8 mouse cellular contexts compared by ENCODE assay signal in genomic region chr10:80174705-80175104, GRCm38 (mm10). TPM values are rescaled to one million over a fixed set of nuclear protein-coding genes. Genes with fewer than 3 reads are reported as not detected.
DNase-seq lines count a peak whose midpoint lies in the region; TF ChIP-seq lines count a peak whose summit lies in the region.
"Had no signal": no experiment of that assay in that cellular context is flagged by ENCODE, and none has a peak within 500 bp of the region (broad histone marks: within the 10 kb centered on the region; RNA-seq: fewer than 3 reads in every experiment).

No protein-coding gene starts in this region.

- TF ChIP-seq POLR2A in cerebellum, adult 2 months (IDR thresholded peaks at IDR 0.05; ENCODE audit: borderline replicate concordance, insufficient read depth, low read length): no peak
- TF ChIP-seq POLR2A in liver, adult 2 months (IDR thresholded peaks at IDR 0.05; ENCODE audit: extremely low read depth, insufficient read depth, low read length): no peak

- peaks cover 6% of the 10 kb centered on the region for H3K36me3 ChIP-seq in liver, adult 2 months (ENCODE audit: control insufficient read depth, insufficient read depth, low read length)
- peaks cover 11% of the 10 kb centered on the region for H3K36me3 ChIP-seq in splenic B cell, adult 2 months (ENCODE audit: control insufficient read depth, insufficient read depth, low read length, poor library complexity, severe bottlenecking)

- no peak for DNase-seq in left cerebral cortex, adult 2 months (ENCODE audit: extremely low spot score in 1 of 2, low spot score in 2 of 2)
- no peak for DNase-seq in left cerebral cortex, postnatal 25 days (ENCODE audit: low spot score in 2 of 2)
- peak; percentile 42 for DNase-seq in Muller cell, postnatal 12 days (ENCODE audit: inconsistent ontology term)
- DNase-seq in cerebellum, adult 2 months: peak; percentile 41 to 42
- DNase-seq in liver, adult 2 months (ENCODE audit: extremely low read depth, low read depth, low spot score): no peak
- peak; percentile 78 for DNase-seq in splenic B cell, adult 2 months (ENCODE audit: low read depth, low spot score)
- DNase-seq in gastrocnemius, postnatal 14 days: no peak

- 40% methylated on average over 2 of the region's 2 CpGs for WGBS in cerebellum, adult 2 months
- 86% methylated on average over 2 of the region's 2 CpGs for WGBS in liver, adult 2 months

- TF ChIP-seq CTCF in left cerebral cortex, adult 2 months (IDR thresholded peaks at IDR 0.05): peak; percentile 43
- peak; percentile 45; the same call in 1 of the 2 replicates for TF ChIP-seq CTCF in cerebellum, adult 2 months (IDR thresholded peaks at IDR 0.05; ENCODE audit: borderline replicate concordance, insufficient read depth, low read depth, low read length)
- peak; percentile 63 for TF ChIP-seq CTCF in liver, adult 2 months (IDR thresholded peaks at IDR 0.05; ENCODE audit: low read depth, low read length)

- H3K4me3 ChIP-seq in left cerebral cortex, adult 2 months: no peak overlapping the region
- H3K4me3 ChIP-seq in cerebellum, adult 2 months (replicated peaks; ENCODE audit: insufficient read depth, low read depth, low read length): no peak overlapping the region
- no peak overlapping the region for H3K4me3 ChIP-seq in liver, adult 2 months (ENCODE audit: insufficient read depth, low read depth, low read length)
- H3K4me3 ChIP-seq: midbrain, embryonic 12.5 days had no signal

- intact Hi-C loops in left cerebral cortex, adult 2 months (cut with DNase I): loop anchor here (1.0 to 10.0 kb wide), 2 partner anchors 71 to 200 kb away; no protein-coding TSS in a partner anchor
- intact Hi-C loops in left cerebral cortex, postnatal 25 days (cut with DNase I): loop anchor here (1.0 to 10.0 kb wide), 3 partner anchors 53 to 200 kb away; partner anchors contain the start of gene Mum1
- intact Hi-C loops in gastrocnemius, postnatal 14 days (cut with DNase I; ENCODE audit: low total_unique reads): no loop called here

- H3K79me2 ChIP-seq in liver, adult 2 months (ENCODE audit: control insufficient read depth, insufficient read depth, low read length): peaks cover 6% of the 10 kb centered on the region; the same call in 1 of the 2 replicates

- H3K27me3 ChIP-seq in cerebellum, adult 2 months (ENCODE audit: control insufficient read depth, insufficient read depth, low read length): no peaks in the 10 kb centered on the region
- H3K27me3 ChIP-seq in liver, adult 2 months (ENCODE audit: control insufficient read depth, insufficient read depth, low read length): peaks cover 2% of the 10 kb centered on the region; the same call in 1 of the 2 replicates
- H3K27me3 ChIP-seq in splenic B cell, adult 2 months (ENCODE audit: control insufficient read depth, insufficient read depth, low read length, poor library complexity, severe bottlenecking): no peaks in the 10 kb centered on the region

- H3K27ac ChIP-seq in left cerebral cortex, adult 2 months: 0 out of 2 replicates have a peak overlapping the region, but pooled peaks have one; percentile 6
- H3K27ac ChIP-seq in cerebellum, adult 2 months (ENCODE audit: insufficient read depth, low read length): no peak overlapping the region
- H3K27ac ChIP-seq in liver, adult 2 months (replicated peaks; ENCODE audit: insufficient read depth, low read depth, low read length): no peak overlapping the region
- H3K27ac ChIP-seq: midbrain, embryonic 12.5 days had no signal

- peaks cover 5% of the 10 kb centered on the region for H3K4me1 ChIP-seq in cerebellum, adult 2 months (ENCODE audit: control insufficient read depth, insufficient read depth, low read length)
- H3K4me1 ChIP-seq in liver, adult 2 months (ENCODE audit: control insufficient read depth, insufficient read depth, low read length): peaks cover 8% of the 10 kb centered on the region

- H3K9ac ChIP-seq in liver, adult 2 months (ENCODE audit: low read depth, low read length): no peak overlapping the region
- H3K9ac ChIP-seq: midbrain, embryonic 12.5 days had no signal

RNA-seq across cellular contexts. Expression of gene 1600002K03Rik, which starts 2.0 kb away (rescaled TPM):
- 1 to 10 TPM; 6.0 to 8.1 TPM for total RNA-seq in left cerebral cortex, adult 2 months (2021)
- 1 to 10 TPM; 6.7 to 7.6 TPM for total RNA-seq in left cerebral cortex, postnatal 25 days (2021)
- 16.4 and 18.0 TPM in 2 replicates for polyA plus RNA-seq in cerebellum, adult 2 months (2012; rRNA removed)
- total RNA-seq in liver, adult 2 months (2014; rRNA removed): 5.1 and 7.7 TPM in 2 replicates
- 10.0 and 10.4 TPM in 2 replicates for polyA plus RNA-seq in liver, adult 2 months (2012; rRNA removed)
- total RNA-seq in gastrocnemius, postnatal 14 days (2021): 1 to 10 TPM; 3.3 to 4.2 TPM

RNA-seq across cellular contexts. Expression of gene Efna2, which starts 4.6 kb away (rescaled TPM):
- total RNA-seq in left cerebral cortex, adult 2 months (2021): 1 to 10 TPM; 6.8 to 7.2 TPM
- total RNA-seq in left cerebral cortex, postnatal 25 days (2021): 1 to 10 TPM; 9.2 to 9.9 TPM
- polyA plus RNA-seq in cerebellum, adult 2 months (2012; rRNA removed): 10.2 and 10.7 TPM in 2 replicates
- under 0.01 and 0.07 TPM in 2 replicates for total RNA-seq in liver, adult 2 months (2014; rRNA removed)
- polyA plus RNA-seq in liver, adult 2 months (2012; rRNA removed): 0.26 TPM in 2 replicates
- total RNA-seq in gastrocnemius, postnatal 14 days (2021): under 1 TPM; 0.58 to 0.98 TPM

RNA-seq across cellular contexts. Expression of gene Cirbp, which starts 8.9 kb away (rescaled TPM):
- total RNA-seq in left cerebral cortex, adult 2 months (2021): 10 to 100 TPM; 75.8 to 93.0 TPM
- 10 to 100 TPM; 77.3 to 90.1 TPM for total RNA-seq in left cerebral cortex, postnatal 25 days (2021)
- polyA plus RNA-seq in cerebellum, adult 2 months (2012; rRNA removed): 240 and 261 TPM in 2 replicates
- 19.5 and 25.9 TPM in 2 replicates for total RNA-seq in liver, adult 2 months (2014; rRNA removed)
- polyA plus RNA-seq in liver, adult 2 months (2012; rRNA removed): 31.8 and 37.0 TPM in 2 replicates
- total RNA-seq in gastrocnemius, postnatal 14 days (2021): 10 to 100 TPM; 41.4 to 41.5 TPM

RNA-seq across cellular contexts. Expression of gene Midn, which starts 26.6 kb away (rescaled TPM):
- total RNA-seq in left cerebral cortex, adult 2 months (2021): 100 to 1,000 TPM in 1 of 2 experiments, 10 to 100 TPM in 1; 80.7 to 127 TPM
- 10 to 100 TPM; 74.3 to 98.7 TPM for total RNA-seq in left cerebral cortex, postnatal 25 days (2021)
- 26.1 and 26.5 TPM in 2 replicates for polyA plus RNA-seq in cerebellum, adult 2 months (2012; rRNA removed)
- 6.9 and 11.6 TPM in 2 replicates for total RNA-seq in liver, adult 2 months (2014; rRNA removed)
- 27.4 and 38.8 TPM in 2 replicates for polyA plus RNA-seq in liver, adult 2 months (2012; rRNA removed)
- 10 to 100 TPM; 40.3 to 43.6 TPM for total RNA-seq in gastrocnemius, postnatal 14 days (2021)

RNA-seq across cellular contexts. Expression of gene Cbarp, which starts 34.1 kb away (rescaled TPM):
- 100 to 1,000 TPM; 431 to 456 TPM for total RNA-seq in left cerebral cortex, adult 2 months (2021)
- total RNA-seq in left cerebral cortex, postnatal 25 days (2021): 100 to 1,000 TPM; 487 TPM
- 147 and 151 TPM in 2 replicates for polyA plus RNA-seq in cerebellum, adult 2 months (2012; rRNA removed)
- 0.47 and 0.55 TPM in 2 replicates for total RNA-seq in liver, adult 2 months (2014; rRNA removed)
- polyA plus RNA-seq in liver, adult 2 months (2012; rRNA removed): 1.2 TPM in 2 replicates
- total RNA-seq in gastrocnemius, postnatal 14 days (2021): 1 to 10 TPM; 1.6 TPM

Comparison
In these comparisons a context has a peak if more than half of its experiments do, and no peak if none do; other contexts are left out.
1. DNase-seq: peak in Muller cell, postnatal 12 days (single experiment), cerebellum, adult 2 months (2 of 2) and splenic B cell, adult 2 months (single experiment); none in left cerebral cortex, adult 2 months (0 of 2), left cerebral cortex, postnatal 25 days (0 of 2), liver, adult 2 months (single experiment) and gastrocnemius, postnatal 14 days (single experiment).
2. Peak in every context shown above with its lines, with median percentiles within 50 percentile points of each other: CTCF ChIP-seq.